Mouse (Mus musculus) neural tube, embryonic 11.5 days (tissue): Measurements from ENCODE around the gene Trim15. TPM values are rescaled to one million over a fixed set of nuclear protein-coding genes. Genes with fewer than 3 reads are reported as not detected.

Experiments used
- ATAC-seq: fragments of 200-750 bp; cut with Nextera tagmentation; 2 replicates; pipeline ENCODE4 v1.8.0; 2017; ENCODE audit warnings: moderate number of reproducible peaks, mild to moderate bottlenecking, moderate TSS enrichment, moderate library complexity; ENCODE audit not compliant: insufficient read depth, low FRiP score, low TSS enrichment
- DNase-seq: peaks from one replicate; pipeline ENCODE4 v3.0.0-alpha.2; 2015; ENCODE audit warnings: low spot score
- H3K27ac ChIP-seq: fragments of 300-500 bp; sonication (generic); 2 replicates; pipeline ENCODE4 v1.5.1; 2014; ENCODE audit warnings: low read depth, mild to moderate bottlenecking, low read length
- H3K27me3 ChIP-seq: fragments of 300-500 bp; sonication (generic); 2 replicates; pipeline ENCODE4 v1.6.1; 2014; ENCODE audit warnings: mild to moderate bottlenecking, low read length, mixed read lengths; ENCODE audit not compliant: control insufficient read depth, insufficient read depth
- H3K36me3 ChIP-seq: fragments of 300-500 bp; sonication (generic); 2 replicates; pipeline ENCODE4 v1.6.1; 2014; ENCODE audit warnings: mild to moderate bottlenecking, low read length, moderate library complexity, mixed read lengths; ENCODE audit not compliant: control insufficient read depth, insufficient read depth
- H3K4me1 ChIP-seq: fragments of 300-500 bp; sonication (generic); 2 replicates; pipeline ENCODE4 v1.6.1; 2014; ENCODE audit warnings: low read length, mixed read lengths; ENCODE audit not compliant: control insufficient read depth, insufficient read depth
- H3K4me2 ChIP-seq: fragments of 300-500 bp; sonication (generic); 2 replicates; pipeline ENCODE4 v1.6.1; 2014; ENCODE audit warnings: low read depth, mild to moderate bottlenecking, moderate library complexity
- H3K4me3 ChIP-seq: fragments of 300-500 bp; sonication (generic); 2 replicates; pipeline ENCODE4 v1.5.1; 2014; ENCODE audit warnings: low read depth, low read length
- H3K9ac ChIP-seq: fragments of 300-500 bp; sonication (generic); 2 replicates; pipeline ENCODE4 v1.6.1; 2014; ENCODE audit warnings: mild to moderate bottlenecking, low read length
- H3K9me3 ChIP-seq: fragments of 300-500 bp; sonication (generic); 2 replicates; pipeline ENCODE4 v1.6.1; 2016; ENCODE audit warnings: low read length; ENCODE audit not compliant: control insufficient read depth
- WGBS: fragments of 180-500 bp; shearing (Covaris S2); extraction: QIAGEN DNeasy Blood & Tissue Kit; methylation state at CpG from one replicate; pipeline ENCODE4 v1.1.7; 2014; 5-methylcytosine and 5-hydroxymethylcytosine counted together
- polyA plus RNA-seq: library from polyadenylated mRNA; unstranded; fragments of >200 nt; fragmentation: Nextera tagmentation; extraction: Ambion mirVana; gene quantifications from 2 replicates; pipeline ENCODE4 v1.2.1, GENCODE M21; 2014

The Trim15 gene
- polyA plus RNA-seq, 1 experiment from 2014 or later, result 0.42 TPM

GRCm38 (mm10) chr17:36840961-36841445 lies 26.0 kb downstream of the Trim15 start:
- no peak overlapping the region for H3K27ac ChIP-seq
- no peak for ATAC-seq

DNA sequence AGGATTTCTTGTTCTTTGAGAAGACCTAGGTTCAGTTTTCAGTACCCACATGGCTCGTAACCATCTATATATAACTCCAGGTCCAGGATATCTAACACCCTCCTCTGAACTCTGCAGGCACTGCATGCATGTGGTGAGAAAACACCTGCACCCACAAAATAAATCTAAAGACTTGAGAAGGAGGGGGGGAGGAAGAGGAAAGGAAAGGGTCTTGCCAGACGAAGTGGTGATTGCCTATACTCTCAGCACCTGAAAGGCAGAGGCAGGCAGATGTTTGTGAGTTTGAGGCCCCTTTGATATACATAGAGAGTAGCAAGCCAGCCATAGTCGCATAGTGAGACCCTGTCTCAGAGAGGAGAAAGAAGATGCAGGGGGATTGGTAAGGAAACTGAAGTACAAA lies 27.1 kb downstream of the Trim15 start:
- ATAC-seq, result no peak
- Histone ChIP-seq H3K4me1 (no peaks in the 10 kb centered on the region), H3K9ac (no peak overlapping the region), H3K27ac (no peak overlapping the region), H3K4me3 (no peak overlapping the region), H3K27me3 (no peaks in the 10 kb centered on the region), H3K9me3 (no peaks in the 10 kb centered on the region), H3K4me2 (no peak overlapping the region), H3K36me3 (no peaks in the 10 kb centered on the region)
- WGBS, result 78% methylated on average over 3 of the region's 3 CpGs
- DNase-seq, result no peak

More at GRCm38 (mm10) chr17:36840961-36841445, 26.0 kb downstream of the Trim15 start:
- H3K4me1 ChIP-seq, result no peaks in the 10 kb centered on the region
- no peak for DNase-seq
- H3K27me3 ChIP-seq, result no peaks in the 10 kb centered on the region
- no peak overlapping the region for H3K4me3 ChIP-seq
- H3K9ac ChIP-seq, result no peak overlapping the region
- no peak overlapping the region for H3K4me2 ChIP-seq
- no peaks in the 10 kb centered on the region for H3K9me3 ChIP-seq
- no peaks in the 10 kb centered on the region for H3K36me3 ChIP-seq

DNA sequence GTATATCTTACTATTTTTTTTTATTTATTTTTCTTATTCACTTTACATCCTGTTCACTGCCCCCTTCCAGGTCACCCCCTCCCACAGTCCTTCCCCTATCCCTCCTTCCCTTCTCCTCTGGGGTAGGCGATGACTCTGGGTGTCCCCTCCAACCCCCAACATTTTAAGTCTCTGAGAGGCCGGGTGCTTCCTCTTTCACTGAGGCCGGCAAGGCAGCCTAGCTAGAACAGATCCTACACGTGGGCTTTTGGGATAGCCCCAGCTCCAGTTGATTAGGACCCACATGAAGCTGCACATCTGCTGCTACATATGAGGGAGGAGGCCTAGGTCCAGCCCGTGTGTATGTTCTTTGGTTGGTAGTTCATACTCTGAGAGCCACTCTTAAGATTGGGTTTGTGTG lies 28.0 kb downstream of the Trim15 start:
- 81% methylated on average over 5 of the region's 5 CpGs for WGBS
- Histone ChIP-seq H3K9ac (no peak overlapping the region), H3K4me3 (no peak overlapping the region), H3K36me3 (no peaks in the 10 kb centered on the region), H3K4me1 (no peaks in the 10 kb centered on the region), H3K9me3 (no peaks in the 10 kb centered on the region), H3K27ac (no peak overlapping the region), H3K4me2 (no peak overlapping the region), H3K27me3 (no peaks in the 10 kb centered on the region)
- no peak for DNase-seq
- ATAC-seq, result no peak

DNA sequence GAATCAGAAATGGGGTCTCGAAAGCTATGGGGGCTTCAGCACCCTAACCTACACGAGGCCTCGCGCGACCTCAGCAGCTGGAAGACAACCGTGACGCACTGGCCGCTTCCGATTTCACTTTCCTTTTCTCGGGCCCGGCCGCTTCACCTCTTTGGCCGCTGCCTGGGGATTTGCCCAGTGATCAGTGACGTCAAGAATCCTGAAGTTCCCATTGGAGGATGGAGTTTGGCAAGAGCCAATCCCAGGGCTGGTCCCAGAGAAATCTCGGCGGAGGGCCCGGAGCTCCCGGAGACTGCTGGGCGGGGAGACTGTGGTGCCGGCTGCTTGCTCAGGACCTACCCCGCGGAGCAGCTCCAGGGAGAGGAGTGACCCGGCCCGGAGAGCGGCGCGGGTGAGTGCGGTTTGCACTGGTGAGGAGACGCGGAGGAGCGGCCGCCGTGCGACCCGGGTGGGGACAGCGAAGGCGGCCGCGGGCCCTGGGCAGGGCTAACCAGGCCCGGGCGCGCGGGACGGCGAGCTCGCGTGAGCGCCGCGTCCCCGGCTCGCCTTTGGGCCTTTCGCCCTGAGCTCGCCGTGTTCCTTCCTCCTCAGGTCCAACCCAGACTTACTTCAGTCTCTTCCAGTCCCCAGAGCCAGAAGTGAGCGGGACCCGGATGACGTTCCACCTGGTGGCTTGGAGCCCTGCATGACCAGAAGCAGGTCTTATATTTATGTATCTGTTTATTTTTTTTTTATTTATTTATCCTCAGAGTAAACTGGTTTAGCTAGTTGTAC lies 29.9 kb downstream of the Trim15 start, which contains the start of gene Trim26:
Gene Trim26 (plus strand): TSS at position 261 of the 774 bp plus-strand sequence.
- H3K9me3 ChIP-seq, result no peaks in the 10 kb centered on the region
- no peaks in the 10 kb centered on the region for H3K27me3 ChIP-seq
- DNase-seq (peak; percentile 93), ATAC-seq (peak; percentile 99)
- WGBS, result under 1% methylated on average over 58 of the region's 58 CpGs
- H3K9ac ChIP-seq, result peak within 1 kb of the TSS; percentile 92
- peak within 1 kb of the TSS; percentile 56 for H3K4me3 ChIP-seq
- peak within 1 kb of the TSS; percentile 92 for H3K27ac ChIP-seq
- H3K4me1 ChIP-seq, result no peaks in the 10 kb centered on the region
- peak within 1 kb of the TSS; percentile 57 for H3K4me2 ChIP-seq
- no peaks in the 10 kb centered on the region for H3K36me3 ChIP-seq

DNA sequence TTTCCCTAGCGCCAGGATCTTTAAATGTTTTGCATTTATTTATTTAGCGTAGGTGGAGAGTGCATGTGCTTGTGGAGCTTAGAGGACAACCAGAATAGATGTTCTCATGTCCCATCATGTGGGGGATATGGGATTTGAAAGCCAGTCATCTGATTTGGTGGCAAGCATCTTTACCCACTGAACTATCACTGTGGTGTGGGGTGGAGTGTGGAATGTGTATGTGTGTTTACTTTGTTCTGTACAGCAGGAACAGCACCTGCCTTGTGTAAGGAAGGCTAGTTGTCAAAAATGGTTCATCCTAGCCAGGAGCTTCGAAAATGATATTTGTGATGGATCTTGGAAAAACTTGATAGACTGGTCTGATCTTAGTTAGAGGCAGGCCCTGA lies 30.6 kb downstream of the Trim15 start:
- DNase-seq, result peak; percentile 17
- no peaks in the 10 kb centered on the region for H3K27me3 ChIP-seq
- H3K4me2 ChIP-seq, result peak overlapping the region; percentile 57
- H3K36me3 ChIP-seq, result no peaks in the 10 kb centered on the region
- WGBS, result 14% methylated on average over 3 of the region's 3 CpGs
- ATAC-seq, result peak; percentile 22
- no peaks in the 10 kb centered on the region for H3K9me3 ChIP-seq
- H3K4me3 ChIP-seq, result peak overlapping the region; percentile 56
- peak overlapping the region; percentile 62; the same call in 1 of the 2 replicates for H3K27ac ChIP-seq
- H3K4me1 ChIP-seq, result no peaks in the 10 kb centered on the region
- H3K9ac ChIP-seq, result peak overlapping the region; percentile 92; the same call in 1 of the 2 replicates

DNA sequence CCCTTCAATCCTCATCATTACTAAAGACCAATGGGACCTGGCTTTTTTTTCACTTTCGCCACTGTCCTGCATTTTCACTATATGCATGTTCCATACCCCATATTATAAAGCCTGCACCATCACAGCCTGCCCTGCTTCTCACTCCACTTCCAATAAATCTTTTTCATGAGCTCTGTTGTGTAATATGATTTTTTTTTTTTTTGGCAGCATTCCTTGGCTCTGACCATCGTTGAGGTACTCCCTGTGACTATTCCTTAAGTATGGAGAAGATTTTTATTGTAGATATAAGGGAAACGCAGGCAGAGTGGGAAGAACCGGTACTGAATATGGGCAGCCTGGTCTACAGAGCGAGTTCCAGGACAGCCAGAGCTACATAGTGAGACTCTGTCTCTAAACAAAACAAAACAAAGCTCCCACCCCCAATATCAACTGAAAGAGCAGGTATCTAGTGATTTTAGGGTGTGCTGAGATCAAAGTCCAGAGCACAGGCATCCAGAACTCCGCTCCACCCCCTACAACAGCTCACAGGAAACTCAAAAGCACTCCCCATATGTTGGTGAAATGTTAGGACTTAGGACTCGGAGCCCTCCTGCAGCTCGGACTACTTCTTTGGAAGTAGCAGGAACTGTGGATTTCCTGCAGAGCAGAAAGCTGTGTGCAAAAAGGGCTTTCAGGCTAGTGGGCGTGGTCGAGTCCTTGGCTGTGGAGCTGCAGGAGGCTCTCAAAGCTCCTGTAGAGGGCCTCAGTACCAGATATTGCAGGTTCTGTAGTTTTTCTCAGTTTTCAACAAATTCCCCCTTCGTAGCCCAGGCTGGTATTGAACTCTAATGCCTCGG lies 31.2 kb downstream of the Trim15 start:
- no peak overlapping the region for H3K27ac ChIP-seq
- H3K9ac ChIP-seq, result 0 out of 2 replicates have a peak overlapping the region, but pooled peaks have one; percentile 10
- H3K4me2 ChIP-seq, result peak overlapping the region; percentile 57
- no peaks in the 10 kb centered on the region for H3K4me1 ChIP-seq
- DNase-seq (peak; percentile 44), ATAC-seq (no peak)
- H3K36me3 ChIP-seq, result no peaks in the 10 kb centered on the region
- H3K9me3 ChIP-seq, result no peaks in the 10 kb centered on the region
- WGBS, result 35% methylated on average over 12 of the region's 12 CpGs
- H3K4me3 ChIP-seq, result peak overlapping the region; percentile 56; the same call in 1 of the 2 replicates
- no peaks in the 10 kb centered on the region for H3K27me3 ChIP-seq

- no peak overlapping the region for H3K27ac ChIP-seq
- no peaks in the 10 kb centered on the region for H3K27me3 ChIP-seq
- no peak overlapping the region for H3K9ac ChIP-seq
- H3K9me3 ChIP-seq, result no peaks in the 10 kb centered on the region
- 59% methylated on average over 4 of the region's 4 CpGs for WGBS
- H3K4me2 ChIP-seq, result no peak overlapping the region
- no peak for ATAC-seq
- no peaks in the 10 kb centered on the region for H3K4me1 ChIP-seq
- H3K36me3 ChIP-seq, result no peaks in the 10 kb centered on the region
- H3K4me3 ChIP-seq, result no peak overlapping the region
- no peak for DNase-seq
These were observed 34.3 kb downstream of the Trim15 start for GRCm38 (mm10) chr17:36832694-36833093.

- H3K36me3 ChIP-seq, result no peaks in the 10 kb centered on the region
- no peaks in the 10 kb centered on the region for H3K4me1 ChIP-seq
- ATAC-seq, result no peak
- H3K27me3 ChIP-seq, result no peaks in the 10 kb centered on the region
- H3K9me3 ChIP-seq, result no peaks in the 10 kb centered on the region
- no peak overlapping the region for H3K4me2 ChIP-seq
- DNase-seq, result no peak
- WGBS, result 85% methylated on average over 3 of the region's 3 CpGs
- H3K9ac ChIP-seq, result no peak overlapping the region
- H3K4me3 ChIP-seq, result no peak overlapping the region
- no peak overlapping the region for H3K27ac ChIP-seq
These were observed 36.5 kb downstream of the Trim15 start for GRCm38 (mm10) chr17:36830470-36830869.
